ENCODE assay signal across 10 mouse cellular contexts in genomic region chr1:127676116-127676515, GRCm38 (mm10). TPM values are rescaled to one million over a fixed set of nuclear protein-coding genes. Genes with fewer than 3 reads are reported as not detected.
DNase-seq lines count a peak whose midpoint lies in the region; ATAC-seq and TF ChIP-seq lines count a peak whose summit lies in the region.
"Had no signal": no experiment of that assay in that cellular context is flagged by ENCODE, and none has a peak within 500 bp of the region (broad histone marks: within the 10 kb centered on the region; RNA-seq: fewer than 3 reads in every experiment).

No protein-coding gene starts in this region.

- intact Hi-C loops in heart, postnatal 36 days (cut with DNase I), result no loop called here

- peaks cover 10% of the 10 kb centered on the region; the same call in 1 of the 2 replicates for H3K4me1 ChIP-seq in heart, postnatal 0 days (ENCODE audit: control insufficient read depth, insufficient read depth)
- peaks cover 5% of the 10 kb centered on the region; the same call in 1 of the 2 replicates for H3K4me1 ChIP-seq in forebrain, embryonic 14.5 days (ENCODE audit: control insufficient read depth, insufficient read depth, low read length)
- H3K4me1 ChIP-seq in midbrain, embryonic 13.5 days (replicated peaks), result peaks cover 51% of the 10 kb centered on the region
- H3K4me1 ChIP-seq in kidney, adult 2 months (ENCODE audit: control insufficient read depth, insufficient read depth, low read length), result no peaks in the 10 kb centered on the region

- no peak for TF ChIP-seq CTCF in heart, postnatal 0 days (IDR thresholded peaks at IDR 0.05; ENCODE audit: low read depth)
- no peak for TF ChIP-seq CTCF in kidney, adult 2 months (conservative IDR thresholded peaks at IDR 0.05; ENCODE audit: insufficient read depth, insufficient read length, low read depth, low read length)

- TF ChIP-seq POLR2A in kidney, adult 2 months (IDR thresholded peaks at IDR 0.05; ENCODE audit: low read depth, low read length), result no peak

- 0 out of 2 replicates have a peak, but pooled peaks cover 3% of the 10 kb centered on the region for H3K9me3 ChIP-seq in heart, postnatal 0 days (replicated peaks; ENCODE audit: control insufficient read depth, low read length)
- H3K9me3 ChIP-seq in forebrain, embryonic 14.5 days (replicated peaks; ENCODE audit: control insufficient read depth, low read length), result no peaks in the 10 kb centered on the region
- no peaks in the 10 kb centered on the region for H3K9me3 ChIP-seq in midbrain, embryonic 13.5 days

- H3K4me3 ChIP-seq in heart, postnatal 0 days (ENCODE audit: low read depth, low read length), result peak overlapping the region; percentile 59; the same call in 1 of the 2 replicates
- H3K4me3 ChIP-seq in forebrain, embryonic 14.5 days (ENCODE audit: low read depth, low read length), result peak overlapping the region; percentile 55
- H3K4me3 ChIP-seq in midbrain, embryonic 13.5 days (replicated peaks), result peak overlapping the region; percentile 75
- H3K4me3 ChIP-seq in kidney, adult 2 months (ENCODE audit: insufficient read depth, low read depth, low read length), result no peak overlapping the region

- H3K9ac ChIP-seq in heart, postnatal 0 days (replicated peaks; ENCODE audit: low read depth, low read length), result no peak overlapping the region
- peak overlapping the region; percentile 71; the same call in 1 of the 2 replicates for H3K9ac ChIP-seq in forebrain, embryonic 14.5 days (ENCODE audit: low read length)
- H3K9ac ChIP-seq in midbrain, embryonic 13.5 days (replicated peaks), result peak overlapping the region; percentile 90

- no peak for DNase-seq in heart, postnatal 0 days (ENCODE audit: low spot score)
- DNase-seq in heart, postnatal 36 days, result no peak
- peak; percentile 88 for DNase-seq in cerebellum, adult 11-12 months
- peak; percentile 56 for DNase-seq in forebrain, embryonic 14.5 days (ENCODE audit: low spot score)
- DNase-seq in testis, postnatal 14 days (ENCODE audit: low spot score), result no peak
- DNase-seq in kidney, adult 2 months, result no peak

- H3K4me2 ChIP-seq in heart, postnatal 0 days (ENCODE audit: low read depth, low read length), result peak overlapping the region; percentile 97; the same call in 1 of the 2 replicates
- H3K4me2 ChIP-seq in forebrain, embryonic 14.5 days (ENCODE audit: low read length), result peak overlapping the region; percentile 98
- H3K4me2 ChIP-seq in midbrain, embryonic 13.5 days (replicated peaks), result peak overlapping the region; percentile 92

- no peak for ATAC-seq in heart, postnatal 0 days (ENCODE audit: insufficient read depth, low read depth)
- no peak for ATAC-seq in forebrain, embryonic 14.5 days
- ATAC-seq in midbrain, embryonic 13.5 days, result no peak
- no peak for ATAC-seq in activated CD4-positive, CD25-positive, alpha-beta regulatory T cell, adult 4 months

- no peak for TF ChIP-seq EP300 in heart, postnatal 0 days (IDR thresholded peaks at IDR 0.05; ENCODE audit: low read depth)

- H3K36me3 ChIP-seq in heart, postnatal 0 days (replicated peaks; ENCODE audit: control insufficient read depth, insufficient read depth, low read length), result no peaks in the 10 kb centered on the region
- H3K36me3 ChIP-seq in forebrain, embryonic 14.5 days (ENCODE audit: control insufficient read depth, insufficient read depth, low read length), result no peaks in the 10 kb centered on the region
- no peaks in the 10 kb centered on the region for H3K36me3 ChIP-seq in midbrain, embryonic 13.5 days
- H3K36me3 ChIP-seq in kidney, adult 2 months (ENCODE audit: control insufficient read depth, insufficient read depth, low read length), result no peaks in the 10 kb centered on the region

- 45% methylated on average over 12 of the region's 12 CpGs for WGBS in heart, postnatal 0 days
- 21% methylated on average over 12 of the region's 12 CpGs for WGBS in forebrain, embryonic 14.5 days
- 29% methylated on average over 12 of the region's 12 CpGs for WGBS in midbrain, embryonic 13.5 days
- WGBS in kidney, adult 2 months, result 33% methylated on average over 12 of the region's 12 CpGs

- no peak overlapping the region for H3K27ac ChIP-seq in heart, postnatal 0 days (ENCODE audit: low read depth)
- no peak overlapping the region; the same call in 1 of the 2 replicates for H3K27ac ChIP-seq in forebrain, embryonic 14.5 days (ENCODE audit: low read depth, low read length)
- peak overlapping the region; percentile 87 for H3K27ac ChIP-seq in midbrain, embryonic 13.5 days
- no peak overlapping the region for H3K27ac ChIP-seq in kidney, adult 2 months (ENCODE audit: insufficient read depth, low read depth, low read length)

- H3K27me3 ChIP-seq in heart, postnatal 0 days (ENCODE audit: control insufficient read depth, insufficient read depth, low read length), result peaks cover 52% of the 10 kb centered on the region
- peaks cover 29% of the 10 kb centered on the region for H3K27me3 ChIP-seq in forebrain, embryonic 14.5 days (replicated peaks; ENCODE audit: control insufficient read depth, insufficient read depth, low read length)
- H3K27me3 ChIP-seq in midbrain, embryonic 13.5 days, result peaks cover 35% of the 10 kb centered on the region
- peaks cover 6% of the 10 kb centered on the region for H3K27me3 ChIP-seq in kidney, adult 2 months (replicated peaks; ENCODE audit: control insufficient read depth, insufficient read depth, low read length)

RNA-seq across cellular contexts. Expression of gene Tmem163, which starts 3.2 kb away (rescaled TPM):
- 6.2 and 16.6 TPM in 2 replicates for total RNA-seq in heart, postnatal 0 days (2014; rRNA removed; ENCODE audit: low replicate concordance)
- polyA plus RNA-seq in heart, postnatal 0 days (2015; fragmentation: Nextera tagmentation; extraction: Ambion mirVana), result 17.3 and 21.1 TPM in 2 replicates
- 1 to 10 TPM; 4.8 to 9.5 TPM for total RNA-seq in heart, postnatal 36 days (2021)
- polyA plus RNA-seq in forebrain, embryonic 14.5 days (2014; fragmentation: Nextera tagmentation; extraction: Ambion mirVana), result 20.4 and 23.2 TPM in 2 replicates
- 59.8 and 65.8 TPM in 2 replicates for polyA plus RNA-seq in midbrain, embryonic 13.5 days (2015; fragmentation: Nextera tagmentation; extraction: Ambion mirVana)
- polyA plus RNA-seq in kidney, adult 2 months (2012; rRNA removed), result 2.5 TPM in 2 replicates
- polyA plus RNA-seq in activated CD4-positive, CD25-positive, alpha-beta regulatory T cell, adult 4 months (2017; shearing (Covaris generic)), result not detected

RNA-seq across cellular contexts. Expression of gene Acmsd, which starts 53.1 kb away (rescaled TPM):
- 0.12 TPM in 1 of 2 replicates, not detected in the other for total RNA-seq in heart, postnatal 0 days (2014; rRNA removed; ENCODE audit: low replicate concordance)
- 0.05 and 0.18 TPM in 2 replicates for polyA plus RNA-seq in heart, postnatal 0 days (2015; fragmentation: Nextera tagmentation; extraction: Ambion mirVana)
- total RNA-seq in heart, postnatal 36 days (2021), result under 1 TPM; 0.24 to 0.28 TPM
- polyA plus RNA-seq in forebrain, embryonic 14.5 days (2014; fragmentation: Nextera tagmentation; extraction: Ambion mirVana), result not detected in 2 replicates
- polyA plus RNA-seq in midbrain, embryonic 13.5 days (2015; fragmentation: Nextera tagmentation; extraction: Ambion mirVana), result 0.09 and 0.22 TPM in 2 replicates
- polyA plus RNA-seq in kidney, adult 2 months (2012; rRNA removed), result 67.8 and 81.0 TPM in 2 replicates
- polyA plus RNA-seq in activated CD4-positive, CD25-positive, alpha-beta regulatory T cell, adult 4 months (2017; shearing (Covaris generic)), result under 1 TPM in 1 of 2 experiments, not detected in 1; 0.12 TPM
- polyA plus RNA-seq: kidney, embryonic 14.5 days; thymus, postnatal 0 days had no signal

Comparison
In these comparisons a context has a peak if more than half of its experiments do, and no peak if none do; other contexts are left out.
1. DNase-seq: peak in cerebellum, adult 11-12 months (single experiment) and forebrain, embryonic 14.5 days (single experiment); none in heart, postnatal 0 days (single experiment), heart, postnatal 36 days (0 of 2), testis, postnatal 14 days (single experiment) and kidney, adult 2 months (single experiment).
2. RNA of gene Acmsd, which starts 53.1 kb away (polyA plus RNA-seq): 67.8 to 81.0 TPM in kidney, adult 2 months; 0.05 to 0.18 TPM in heart, postnatal 0 days, 0.12 TPM in activated CD4-positive, CD25-positive, alpha-beta regulatory T cell, adult 4 months, 0.09 to 0.22 TPM in midbrain, embryonic 13.5 days and not detected in forebrain, embryonic 14.5 days; every median in the first group is over 10 times any median in the second.
3. Peak in every context shown above with its lines, with median percentiles within 50 percentile points of each other: H3K4me2 ChIP-seq.